Mouse (Mus musculus) intestine, embryonic 14.5 days (tissue): ENCODE measurements at regions not wholly inside any gene's neighbourhood (a gene's known extent, or its start where the extent isn't known, plus 50 kb on each side); places are given as distances from the start of the nearest gene placed in this dataset.
A peak's percentile ranks its signal among the peaks of the same experiment; 100 is the strongest.

Experiments
- ATAC-seq: fragments of 200-750 bp; cut with Nextera tagmentation; replicated peaks from 2 replicates; pipeline ENCODE4 v1.8.0; 2017; ENCODE audit warnings: low read depth, moderate number of reproducible peaks, moderate TSS enrichment, moderate library complexity; ENCODE audit not compliant: low FRiP score, low TSS enrichment
- DNase-seq: peaks from one replicate; pipeline ENCODE4 v3.0.0-alpha.2; 2018; ENCODE audit warnings: low spot score
- H3K27ac ChIP-seq: fragments of 300-500 bp; sonication (generic); 2 replicates; pipeline ENCODE4 v1.5.1; 2014; ENCODE audit warnings: low read depth, mild to moderate bottlenecking, control low read depth
- H3K27me3 ChIP-seq: fragments of 300-500 bp; sonication (generic); replicated peaks from 2 replicates; pipeline ENCODE4 v1.6.1; 2014; ENCODE audit warnings: low read length, control low read depth; ENCODE audit not compliant: control insufficient read depth, insufficient read depth
- H3K36me3 ChIP-seq: fragments of 300-500 bp; sonication (generic); 2 replicates; pipeline ENCODE4 v1.6.1; 2014; ENCODE audit warnings: low read length, control low read depth; ENCODE audit not compliant: control insufficient read depth, insufficient read depth
- H3K4me1 ChIP-seq: fragments of 300-500 bp; sonication (generic); replicated peaks from 2 replicates; pipeline ENCODE4 v1.6.1; 2014; ENCODE audit warnings: low read length, control low read depth, mixed read lengths; ENCODE audit not compliant: control insufficient read depth, insufficient read depth
- H3K4me2 ChIP-seq: fragments of 300-500 bp; sonication (generic); 2 replicates; pipeline ENCODE4 v1.6.1; 2014; ENCODE audit warnings: low read length
- H3K4me3 ChIP-seq: fragments of 300-500 bp; sonication (generic); 2 replicates; pipeline ENCODE4 v1.5.1; 2014; ENCODE audit warnings: low read depth, low read length, control low read depth, mixed read lengths
- H3K9ac ChIP-seq: fragments of 300-500 bp; sonication (generic); 2 replicates; pipeline ENCODE4 v1.6.1; 2014; ENCODE audit warnings: mild to moderate bottlenecking, low read length
- H3K9me3 ChIP-seq: fragments of 300-500 bp; sonication (generic); 2 replicates; pipeline ENCODE4 v1.6.1; 2016; ENCODE audit warnings: low read length, control low read depth; ENCODE audit not compliant: control insufficient read depth
- WGBS: fragments of 180-500 bp; shearing (Covaris S2); extraction: QIAGEN DNeasy Blood & Tissue Kit; methylation state at CpG from one replicate; pipeline ENCODE4 v1.1.7; 2014; 5-methylcytosine and 5-hydroxymethylcytosine counted together

- WGBS: 81% methylated on average over 11 of the region's 11 CpGs
- no peaks in the 10 kb centered on the region for H3K36me3 ChIP-seq
- ATAC-seq: no peak
- no peak overlapping the region; the same call in 1 of the 2 replicates for H3K4me2 ChIP-seq
- H3K4me3 ChIP-seq: no peak overlapping the region
- H3K27ac ChIP-seq: peak overlapping the region; percentile 19; the same call in 1 of the 2 replicates
- H3K27me3 ChIP-seq: no peaks in the 10 kb centered on the region
- no peaks in the 10 kb centered on the region for H3K9me3 ChIP-seq
- H3K4me1 ChIP-seq: peaks cover 11% of the 10 kb centered on the region
- H3K9ac ChIP-seq: no peak overlapping the region
- no peak for DNase-seq
Observed at GRCm38 (mm10) chr2:173448546-173449187, 73.7 kb upstream of the 1700021F07Rik start.

GRCm38 (mm10) chr2:173449198-173449597 lies 73.2 kb upstream of the 1700021F07Rik start:
- no peak overlapping the region for H3K9ac ChIP-seq
- H3K4me1 ChIP-seq: peaks cover 11% of the 10 kb centered on the region
- DNase-seq: no peak
- no peak overlapping the region; the same call in 1 of the 2 replicates for H3K4me2 ChIP-seq
- H3K36me3 ChIP-seq: no peaks in the 10 kb centered on the region
- no peak overlapping the region for H3K27ac ChIP-seq
- ATAC-seq: no peak
- H3K4me3 ChIP-seq: no peak overlapping the region
- no peaks in the 10 kb centered on the region for H3K9me3 ChIP-seq
- 39% methylated on average over 5 of the region's 5 CpGs for WGBS
- no peaks in the 10 kb centered on the region for H3K27me3 ChIP-seq

- no peak for DNase-seq
- H3K27me3 ChIP-seq: no peaks in the 10 kb centered on the region
- H3K4me2 ChIP-seq: no peak overlapping the region
- WGBS: 59% methylated on average over 15 of the region's 15 CpGs
- ATAC-seq: no peak
- H3K9me3 ChIP-seq: no peaks in the 10 kb centered on the region
- no peaks in the 10 kb centered on the region for H3K36me3 ChIP-seq
- H3K27ac ChIP-seq: no peak overlapping the region
- H3K4me3 ChIP-seq: no peak overlapping the region
- no peak overlapping the region for H3K9ac ChIP-seq
- peaks cover 11% of the 10 kb centered on the region for H3K4me1 ChIP-seq
Observed at GRCm38 (mm10) chr2:173451993-173452481, 70.3 kb upstream of the 1700021F07Rik start.

- no peak for ATAC-seq
- DNase-seq: no peak
- Histone ChIP-seq H3K4me1 (peaks cover 11% of the 10 kb centered on the region), H3K27ac (no peak overlapping the region), H3K4me3 (no peak overlapping the region), H3K4me2 (no peak overlapping the region), H3K36me3 (no peaks in the 10 kb centered on the region), H3K9me3 (no peaks in the 10 kb centered on the region), H3K27me3 (no peaks in the 10 kb centered on the region), H3K9ac (no peak overlapping the region)
- 83% methylated on average over 4 of the region's 4 CpGs for WGBS
Observed at GRCm38 (mm10) chr2:173452800-173453199, 69.6 kb upstream of the 1700021F07Rik start.

- no peak overlapping the region for H3K27ac ChIP-seq
- 72% methylated on average over 14 of the region's 14 CpGs for WGBS
- no peaks in the 10 kb centered on the region for H3K36me3 ChIP-seq
- H3K4me3 ChIP-seq: no peak overlapping the region
- ATAC-seq (no peak), DNase-seq (no peak)
- no peaks in the 10 kb centered on the region for H3K27me3 ChIP-seq
- peaks cover 7% of the 10 kb centered on the region for H3K4me1 ChIP-seq
- no peak overlapping the region for H3K4me2 ChIP-seq
- no peaks in the 10 kb centered on the region for H3K9me3 ChIP-seq
- no peak overlapping the region for H3K9ac ChIP-seq
Observed at GRCm38 (mm10) chr2:173453569-173454405, 68.6 kb upstream of the 1700021F07Rik start.

GRCm38 (mm10) chr2:173454741-173455140 lies 67.6 kb upstream of the 1700021F07Rik start:
- Histone ChIP-seq H3K4me3 (no peak overlapping the region), H3K9me3 (no peaks in the 10 kb centered on the region), H3K27me3 (no peaks in the 10 kb centered on the region), H3K4me2 (no peak overlapping the region), H3K9ac (no peak overlapping the region), H3K27ac (no peak overlapping the region), H3K36me3 (no peaks in the 10 kb centered on the region), H3K4me1 (no peaks in the 10 kb centered on the region)
- ATAC-seq (no peak), DNase-seq (no peak)
- WGBS: 97% methylated on average over 4 of the region's 4 CpGs

GRCm38 (mm10) chr2:173455216-173455615 lies 67.2 kb upstream of the 1700021F07Rik start:
- ATAC-seq: no peak
- WGBS: 85% methylated on average over 12 of the region's 12 CpGs
- H3K27me3 ChIP-seq: no peaks in the 10 kb centered on the region
- DNase-seq: no peak
- no peaks in the 10 kb centered on the region for H3K9me3 ChIP-seq
- H3K27ac ChIP-seq: no peak overlapping the region
- no peaks in the 10 kb centered on the region for H3K4me1 ChIP-seq
- no peak overlapping the region for H3K4me2 ChIP-seq
- H3K9ac ChIP-seq: no peak overlapping the region
- H3K36me3 ChIP-seq: no peaks in the 10 kb centered on the region
- H3K4me3 ChIP-seq: no peak overlapping the region

- Histone ChIP-seq H3K9ac (no peak overlapping the region), H3K4me3 (no peak overlapping the region), H3K36me3 (no peaks in the 10 kb centered on the region), H3K27ac (no peak overlapping the region), H3K4me2 (no peak overlapping the region), H3K27me3 (no peaks in the 10 kb centered on the region), H3K4me1 (no peaks in the 10 kb centered on the region), H3K9me3 (no peaks in the 10 kb centered on the region)
- DNase-seq (no peak), ATAC-seq (no peak)
- 89% methylated on average over 7 of the region's 7 CpGs for WGBS
Observed at GRCm38 (mm10) chr2:173456083-173456482, 66.3 kb upstream of the 1700021F07Rik start.
